Mouse (Mus musculus): ENCODE results near the gene Gm28048. TPM values are rescaled to one million over a fixed set of nuclear protein-coding genes. Genes with fewer than 3 reads are reported as not detected.

Gene Gm28048
- polyA plus RNA-seq, 1 experiment from 2014 or later, result 7.5 TPM

- no peak overlapping the region for H3K4me3 ChIP-seq
- H3K4me1 ChIP-seq, result peaks cover 10% of the 10 kb centered on the region
- no peak for ATAC-seq (ENCODE audit: insufficient number of reproducible peaks, insufficient read depth, low FRiP score, low TSS enrichment)
- H3K4me2 ChIP-seq (replicated peaks), result no peak overlapping the region
- no peaks in the 10 kb centered on the region for H3K27me3 ChIP-seq
- H3K9ac ChIP-seq, result no peak overlapping the region
- no peaks in the 10 kb centered on the region for H3K36me3 ChIP-seq
- no peaks in the 10 kb centered on the region for H3K9me3 ChIP-seq
- no peak overlapping the region for H3K27ac ChIP-seq
- 48% methylated on average over 2 of the region's 2 CpGs for WGBS
These were observed 5.5 kb upstream of the Gm28048 start for GRCm38 (mm10) chr11:22987357-22987756.

- H3K9ac ChIP-seq, result no peak overlapping the region
- H3K4me3 ChIP-seq, result no peak overlapping the region
- H3K36me3 ChIP-seq, result no peaks in the 10 kb centered on the region
- peaks cover 6% of the 10 kb centered on the region for H3K4me1 ChIP-seq
- no peak overlapping the region for H3K4me2 ChIP-seq (replicated peaks)
- WGBS, result 80% methylated on average over 3 of the region's 3 CpGs
- no peak for ATAC-seq (ENCODE audit: insufficient number of reproducible peaks, insufficient read depth, low FRiP score, low TSS enrichment)
- no peaks in the 10 kb centered on the region for H3K9me3 ChIP-seq
- H3K27ac ChIP-seq, result no peak overlapping the region
- H3K27me3 ChIP-seq, result no peaks in the 10 kb centered on the region
These were observed 3.6 kb upstream of the Gm28048 start for GRCm38 (mm10) chr11:22985510-22985909.

- Histone ChIP-seq H3K27me3 (no peaks in the 10 kb centered on the region), H3K27ac (no peak overlapping the region), H3K4me2 (replicated peaks) (peak overlapping the region; percentile 80; the same call in 1 of the 2 replicates), H3K4me1 (peaks cover 6% of the 10 kb centered on the region), H3K4me3 (no peak overlapping the region), H3K9me3 (no peaks in the 10 kb centered on the region), H3K9ac (no peak overlapping the region), H3K36me3 (peaks cover 6% of the 10 kb centered on the region)
- WGBS, result 71% methylated on average over 6 of the region's 6 CpGs
- no peak for ATAC-seq (ENCODE audit: insufficient number of reproducible peaks, insufficient read depth, low FRiP score, low TSS enrichment)
These were observed 956 bp upstream of the Gm28048 start for GRCm38 (mm10) chr11:22982846-22983245.

- H3K4me2 ChIP-seq (replicated peaks), result peak overlapping the region; percentile 80
- H3K4me1 ChIP-seq, result peaks cover 6% of the 10 kb centered on the region
- H3K27me3 ChIP-seq, result no peaks in the 10 kb centered on the region
- WGBS, result 6% methylated on average over 12 of the region's 12 CpGs
- H3K9ac ChIP-seq, result peak overlapping the region; percentile 74
- ATAC-seq (ENCODE audit: insufficient number of reproducible peaks, insufficient read depth, low FRiP score, low TSS enrichment), result peak; percentile 24
- H3K36me3 ChIP-seq, result peaks cover 16% of the 10 kb centered on the region
- H3K9me3 ChIP-seq, result no peaks in the 10 kb centered on the region
- peak overlapping the region; percentile 91 for H3K27ac ChIP-seq
- peak overlapping the region; percentile 47 for H3K4me3 ChIP-seq
These were observed 343 bp downstream of the Gm28048 start for GRCm38 (mm10) chr11:22981543-22981950.

- peak overlapping the region; percentile 74 for H3K9ac ChIP-seq
- peak overlapping the region; percentile 47 for H3K4me3 ChIP-seq
- H3K4me1 ChIP-seq, result peaks cover 6% of the 10 kb centered on the region
- no peak overlapping the region for H3K27ac ChIP-seq
- H3K27me3 ChIP-seq, result no peaks in the 10 kb centered on the region
- peaks cover 16% of the 10 kb centered on the region for H3K36me3 ChIP-seq
- ATAC-seq (ENCODE audit: insufficient number of reproducible peaks, insufficient read depth, low FRiP score, low TSS enrichment), result no peak
- WGBS, result 47% methylated on average over 4 of the region's 4 CpGs
- H3K4me2 ChIP-seq (replicated peaks), result peak overlapping the region; percentile 80
- no peaks in the 10 kb centered on the region for H3K9me3 ChIP-seq
These were observed 849 bp downstream of the Gm28048 start for GRCm38 (mm10) chr11:22981041-22981440.

GRCm38 (mm10) chr11:22979221-22979620, 2.7 kb downstream of the Gm28048 start:
- 87% methylated on average over 1 of the region's 1 CpGs for WGBS
- ATAC-seq (ENCODE audit: insufficient number of reproducible peaks, insufficient read depth, low FRiP score, low TSS enrichment), result no peak

GRCm38 (mm10) chr11:22978711-22979110, 3.2 kb downstream of the Gm28048 start:
- Histone ChIP-seq H3K9me3 (peaks cover 5% of the 10 kb centered on the region; the same call in 1 of the 2 replicates), H3K4me1 (peaks cover 16% of the 10 kb centered on the region), H3K27me3 (no peaks in the 10 kb centered on the region), H3K36me3 (peaks cover 21% of the 10 kb centered on the region), H3K4me3 (no peak overlapping the region), H3K27ac (no peak overlapping the region), H3K4me2 (replicated peaks) (no peak overlapping the region), H3K9ac (no peak overlapping the region)
- no peak for ATAC-seq (ENCODE audit: insufficient number of reproducible peaks, insufficient read depth, low FRiP score, low TSS enrichment)
- WGBS, result 75% methylated on average over 1 of the region's 1 CpGs

More at GRCm38 (mm10) chr11:22979221-22979620, 2.7 kb downstream of the Gm28048 start:
- H3K4me2 ChIP-seq (replicated peaks), result no peak overlapping the region
- no peaks in the 10 kb centered on the region for H3K9me3 ChIP-seq
- peaks cover 12% of the 10 kb centered on the region for H3K4me1 ChIP-seq
- H3K27ac ChIP-seq, result no peak overlapping the region
- H3K36me3 ChIP-seq, result peaks cover 16% of the 10 kb centered on the region
- H3K4me3 ChIP-seq, result no peak overlapping the region
- no peaks in the 10 kb centered on the region for H3K27me3 ChIP-seq
- H3K9ac ChIP-seq, result no peak overlapping the region

- peaks cover 25% of the 10 kb centered on the region for H3K36me3 ChIP-seq
- no peak overlapping the region for H3K4me2 ChIP-seq (replicated peaks)
- H3K9me3 ChIP-seq, result peaks cover 9% of the 10 kb centered on the region; the same call in 1 of the 2 replicates
- no peak overlapping the region for H3K27ac ChIP-seq
- H3K27me3 ChIP-seq, result no peaks in the 10 kb centered on the region
- peaks cover 16% of the 10 kb centered on the region for H3K4me1 ChIP-seq
- no peak for ATAC-seq (ENCODE audit: insufficient number of reproducible peaks, insufficient read depth, low FRiP score, low TSS enrichment)
- WGBS, result 94% methylated on average over 3 of the region's 3 CpGs
- H3K9ac ChIP-seq, result no peak overlapping the region
- no peak overlapping the region for H3K4me3 ChIP-seq
These were observed 3.7 kb downstream of the Gm28048 start for GRCm38 (mm10) chr11:22978215-22978614.

GRCm38 (mm10) chr11:22973599-22973998, 8.3 kb downstream of the Gm28048 start:
- H3K9me3 ChIP-seq, result peaks cover 29% of the 10 kb centered on the region
- H3K27me3 ChIP-seq, result no peaks in the 10 kb centered on the region
- H3K27ac ChIP-seq, result peak overlapping the region; percentile 77
- H3K36me3 ChIP-seq, result peaks cover 35% of the 10 kb centered on the region
- peak overlapping the region; percentile 47 for H3K9ac ChIP-seq
- WGBS, result 56% methylated on average over 14 of the region's 14 CpGs
- H3K4me1 ChIP-seq, result peaks cover 10% of the 10 kb centered on the region
- peak overlapping the region; percentile 58 for H3K4me2 ChIP-seq (replicated peaks)
- ATAC-seq (ENCODE audit: insufficient number of reproducible peaks, insufficient read depth, low FRiP score, low TSS enrichment), result no peak
- H3K4me3 ChIP-seq, result peak overlapping the region; percentile 60

- peaks cover 34% of the 10 kb centered on the region for H3K36me3 ChIP-seq
- peak overlapping the region; percentile 77 for H3K27ac ChIP-seq
- WGBS, result 48% methylated on average over 41 of the region's 46 CpGs
- peak overlapping the region; percentile 60 for H3K4me3 ChIP-seq
- peaks cover 30% of the 10 kb centered on the region for H3K9me3 ChIP-seq
- H3K27me3 ChIP-seq, result no peaks in the 10 kb centered on the region
- peak overlapping the region; percentile 58 for H3K4me2 ChIP-seq (replicated peaks)
- H3K4me1 ChIP-seq, result peaks cover 10% of the 10 kb centered on the region
- ATAC-seq (ENCODE audit: insufficient number of reproducible peaks, insufficient read depth, low FRiP score, low TSS enrichment), result peak; percentile 42
- peak overlapping the region; percentile 61 for H3K9ac ChIP-seq
These were observed 9.0 kb downstream of the Gm28048 start for GRCm38 (mm10) chr11:22972746-22973526.

GRCm38 (mm10) chr11:22971835-22972709, 9.8 kb downstream of the Gm28048 start, which contains the start of gene Zrsr1:
Gene Zrsr1, plus strand, starts transcription at chr11:22972005.
- Histone ChIP-seq H3K27ac (peak within 1 kb of the TSS; percentile 67), H3K9me3 (peaks cover 35% of the 10 kb centered on the region), H3K4me3 (peak within 1 kb of the TSS; percentile 60), H3K4me2 (replicated peaks) (peak within 1 kb of the TSS; percentile 58), H3K27me3 (no peaks in the 10 kb centered on the region), H3K4me1 (peaks cover 10% of the 10 kb centered on the region), H3K36me3 (peaks cover 27% of the 10 kb centered on the region), H3K9ac (peak within 1 kb of the TSS; percentile 61)
- peak; percentile 81 for ATAC-seq (ENCODE audit: insufficient number of reproducible peaks, insufficient read depth, low FRiP score, low TSS enrichment)
- WGBS, result 50% methylated on average over 56 of the region's 56 CpGs

All from embryonic facial prominence, embryonic 12.5 days (tissue).